Mouse (Mus musculus) ES-E14 (cell line): ENCODE measurements around the gene Atl3. TPM values are rescaled to one million over a fixed set of nuclear protein-coding genes. Genes with fewer than 3 reads are reported as not detected.
A peak's percentile ranks its signal among the peaks of the same experiment; 100 is the strongest.

Source experiments
- DNase-seq: peaks from one replicate; pipeline ENCODE4 v3.0.0-alpha.2; 2013; ENCODE audit warnings: low read depth, low spot score
- H3K27ac ChIP-seq: 2 replicates; pipeline ENCODE4 v1.5.1; 2012; ENCODE audit warnings: low read depth, mild to moderate bottlenecking, low read length, moderate library complexity, mixed read lengths; ENCODE audit not compliant: poor library complexity, insufficient read depth, severe bottlenecking
- H3K36me3 ChIP-seq: 2 replicates; pipeline ENCODE4 v1.6.1; 2012; ENCODE audit warnings: mild to moderate bottlenecking, low read length, moderate library complexity, mixed read lengths; ENCODE audit not compliant: control insufficient read depth, poor library complexity, insufficient read depth, severe bottlenecking
- H3K4me1 ChIP-seq, 2 experiments: fragments of 150-350 bp in 1 of 2; sonication (generic) in 1 of 2; 2 replicates each; pipeline ENCODE4 v1.6.1; 2012; ENCODE audit warnings: low read length in 2 of 2, mild to moderate bottlenecking in 1 of 2, mixed read lengths in 1 of 2; ENCODE audit not compliant: control insufficient read depth in 2 of 2, insufficient read depth in 2 of 2, poor library complexity in 1 of 2
- H3K4me3 ChIP-seq, 2 experiments: fragments of 150-350 bp in 1 of 2; sonication (generic) in 1 of 2; 2 replicates each; pipeline ENCODE4 v1.5.1; 2012; ENCODE audit warnings: low read length in 2 of 2, low read depth in 1 of 2, mild to moderate bottlenecking in 1 of 2, mixed read lengths in 1 of 2; ENCODE audit not compliant: insufficient read depth in 1 of 2, poor library complexity in 1 of 2, severe bottlenecking in 1 of 2
- H3K9ac ChIP-seq: 2 replicates; pipeline ENCODE4 v1.6.1; 2012; ENCODE audit warnings: low read depth, mild to moderate bottlenecking, low read length, mixed read lengths; ENCODE audit not compliant: poor library complexity, insufficient read depth, severe bottlenecking
- H3K9me3 ChIP-seq: fragments of 150-350 bp; sonication (generic); 2 replicates; pipeline ENCODE4 v1.6.1; 2012; ENCODE audit warnings: low read depth, mild to moderate bottlenecking, low read length; ENCODE audit not compliant: control insufficient read depth, insufficient read depth
- CHD2 ChIP-seq: IDR thresholded peaks from 2 replicates; pipeline ENCODE4 v1.6.1; 2014; ENCODE audit warnings: mild to moderate bottlenecking, low read depth, low read length, inconsistent platforms
- HCFC1 ChIP-seq: IDR thresholded peaks from 2 replicates; pipeline ENCODE4 v1.6.1; 2012; ENCODE audit warnings: low read length, inconsistent platforms, borderline replicate concordance; ENCODE audit not compliant: insufficient read depth
- MAFK ChIP-seq: IDR thresholded peaks from 2 replicates; pipeline ENCODE4 v1.6.1; 2014; ENCODE audit warnings: mild to moderate bottlenecking, low read depth, low read length, inconsistent platforms; ENCODE audit not compliant: insufficient read depth
- ZC3H11A ChIP-seq: IDR thresholded peaks from 2 replicates; pipeline ENCODE4 v1.6.1; 2012; ENCODE audit warnings: low read depth, mild to moderate bottlenecking, inconsistent platforms, low read length, borderline replicate concordance
- ZNF384 ChIP-seq: IDR thresholded peaks from 2 replicates; pipeline ENCODE4 v1.6.1; 2012; ENCODE audit warnings: low read depth, low read length, inconsistent platforms
- in situ Hi-C, 2 experiments: fragments of 600-800 bp; cut with MboI; formaldehyde crosslinking; loops; one replicate each; pipeline ENCODE4 v1.15.1; 2025; ENCODE audit warnings: low sequenced_read_pairs in 2 of 2, inconsistent platforms in 1 of 2; ENCODE audit not compliant: unreplicated experiment in 2 of 2
- total RNA-seq: library from RNA; depleted of rRNA; stranded (reverse); fragments of 300-350 nt; gene quantifications from 2 replicates; pipeline ENCODE4 v1.2.3, GENCODE M21; 2012

Atl3 gene
- total RNA-seq, 1 experiment = 26.6 TPM

- TF ChIP-seq HCFC1 (no peak), MAFK (no peak), ZC3H11A (no peak), CHD2 (no peak)
- Histone ChIP-seq H3K36me3 (no peaks in the 10 kb centered on the region), H3K4me3 (no peak overlapping the region), H3K4me1 (no peaks in the 10 kb centered on the region), H3K27ac (no peak overlapping the region), H3K9me3 (no peaks in the 10 kb centered on the region), H3K9ac (no peak overlapping the region)
- no peak for DNase-seq
- in situ Hi-C loops = no loop called here
Observed at GRCm38 (mm10) chr19:7553441-7553840, 59.6 kb downstream of the Atl3 start.

- Histone ChIP-seq H3K9ac (no peak overlapping the region), H3K27ac (no peak overlapping the region), H3K36me3 (no peaks in the 10 kb centered on the region), H3K9me3 (no peaks in the 10 kb centered on the region), H3K4me1 (no peaks in the 10 kb centered on the region), H3K4me3 (no peak overlapping the region)
- TF ChIP-seq ZNF384 (no peak), MAFK (no peak), CHD2 (no peak), ZC3H11A (no peak), HCFC1 (no peak)
- DNase-seq = no peak
- in situ Hi-C loops = no loop called here
Observed at GRCm38 (mm10) chr19:7554881-7555280, 61.0 kb downstream of the Atl3 start.

- H3K27ac ChIP-seq = no peak overlapping the region
- no peak overlapping the region for H3K9ac ChIP-seq
- no peak overlapping the region for H3K4me3 ChIP-seq
- H3K9me3 ChIP-seq = no peaks in the 10 kb centered on the region
- no peaks in the 10 kb centered on the region for H3K4me1 ChIP-seq
- in situ Hi-C loops = no loop called here
- H3K36me3 ChIP-seq = no peaks in the 10 kb centered on the region
- TF ChIP-seq ZNF384 (no peak), ZC3H11A (no peak), HCFC1 (no peak), MAFK (no peak), CHD2 (no peak)
- DNase-seq = no peak
Observed at GRCm38 (mm10) chr19:7556641-7557040, 62.8 kb downstream of the Atl3 start.

- no peaks in the 10 kb centered on the region for H3K9me3 ChIP-seq
- TF ChIP-seq ZC3H11A (no peak), HCFC1 (no peak), ZNF384 (no peak), CHD2 (no peak), MAFK (no peak)
- no peak within 1 kb of the TSS for H3K27ac ChIP-seq
- peaks cover 1 to 4% of the 10 kb centered on the region in 2 experiments; a peak in 2 of 4 replicates for H3K4me1 ChIP-seq
- peak within 1 kb of the TSS; percentile 21 for H3K9ac ChIP-seq
- H3K4me3 ChIP-seq = peak within 1 kb of the TSS; percentile 60 to 90
- peak; percentile 41 for DNase-seq
- no peaks in the 10 kb centered on the region for H3K36me3 ChIP-seq
- in situ Hi-C loops = no loop called here
Observed at GRCm38 (mm10) chr19:7557328-7557822, 63.5 kb downstream of the Atl3 start, which contains the start of gene Pla2g16. Gene Pla2g16, plus strand, starts transcription at chr19:7557459.

GRCm38 (mm10) chr19:7557844-7558243 lies 64.0 kb downstream of the Atl3 start:
- in situ Hi-C loops = no loop called here
- Histone ChIP-seq H3K9me3 (no peaks in the 10 kb centered on the region), H3K36me3 (no peaks in the 10 kb centered on the region), H3K4me3 (peak overlapping the region; percentile 60 to 90), H3K4me1 (peaks cover 4 to 5% of the 10 kb centered on the region in 2 experiments; a peak in 3 of 4 replicates), H3K9ac (peak overlapping the region; percentile 21), H3K27ac (no peak overlapping the region)
- DNase-seq = no peak
- TF ChIP-seq ZNF384 (no peak), MAFK (no peak), HCFC1 (no peak), ZC3H11A (no peak), CHD2 (no peak)
